Mouse (Mus musculus) spleen, postnatal 4 days (tissue): ENCODE measurements around the gene Angel2.

ENCODE experiments used
- DNase-seq, 2 experiments: peaks; one replicate each; pipeline ENCODE4 v3.0.0; 2022; ENCODE audit warnings: low spot score in 2 of 2

The Angel2 gene

GRCm38 (mm10) chr1:190929010-190929695, 4.2 kb downstream of the Angel2 start:
- no peak for DNase-seq

GRCm38 (mm10) chr1:190930181-190930580, 5.3 kb downstream of the Angel2 start:
- DNase-seq: no peak

GRCm38 (mm10) chr1:190939803-190940202, 14.9 kb downstream of the Angel2 start:
- DNase-seq: no peak

GRCm38 (mm10) chr1:190944109-190944760, 19.3 kb downstream of the Angel2 start:
- peak; percentile 53 to 75 for DNase-seq

- DNase-seq: no peak
Observed at GRCm38 (mm10) chr1:190947986-190948385, 23.1 kb downstream of the Angel2 start.

GRCm38 (mm10) chr1:190948439-190948838, 23.5 kb downstream of the Angel2 start:
- DNase-seq: no peak

- DNase-seq: no peak
Observed at GRCm38 (mm10) chr1:190948846-190949245, 23.9 kb downstream of the Angel2 start.

GRCm38 (mm10) chr1:190951014-190951413, 26.1 kb downstream of the Angel2 start:
- no peak for DNase-seq

- no peak for DNase-seq
Observed at GRCm38 (mm10) chr1:190953009-190953408, 28.1 kb downstream of the Angel2 start.

- no peak for DNase-seq
Observed at GRCm38 (mm10) chr1:190958821-190959220, 33.9 kb downstream of the Angel2 start.

- DNase-seq: no peak
Observed at GRCm38 (mm10) chr1:190962760-190963159, 37.8 kb downstream of the Angel2 start.

- no peak for DNase-seq
Observed at GRCm38 (mm10) chr1:190964992-190965780, 40.3 kb downstream of the Angel2 start.

GRCm38 (mm10) chr1:190968010-190968409, 43.1 kb downstream of the Angel2 start:
- no peak for DNase-seq

GRCm38 (mm10) chr1:190971708-190972610, 47.0 kb downstream of the Angel2 start:
- DNase-seq: no peak

- no peak for DNase-seq
Observed at GRCm38 (mm10) chr1:190972612-190973192, 47.8 kb downstream of the Angel2 start.

GRCm38 (mm10) chr1:190974191-190974590, 49.3 kb downstream of the Angel2 start:
- no peak for DNase-seq

- DNase-seq: no peak
Observed at GRCm38 (mm10) chr1:190974833-190975232, 49.9 kb downstream of the Angel2 start.

GRCm38 (mm10) chr1:190976887-190977573, 52.1 kb downstream of the Angel2 start:
- no peak for DNase-seq

GRCm38 (mm10) chr1:190978001-190978400, 53.1 kb downstream of the Angel2 start:
- DNase-seq: no peak

- no peak for DNase-seq
Observed at GRCm38 (mm10) chr1:190978511-190979073, 53.7 kb downstream of the Angel2 start.
